14 mouse cellular contexts compared by ENCODE assay signal in the genomic region with DNA sequence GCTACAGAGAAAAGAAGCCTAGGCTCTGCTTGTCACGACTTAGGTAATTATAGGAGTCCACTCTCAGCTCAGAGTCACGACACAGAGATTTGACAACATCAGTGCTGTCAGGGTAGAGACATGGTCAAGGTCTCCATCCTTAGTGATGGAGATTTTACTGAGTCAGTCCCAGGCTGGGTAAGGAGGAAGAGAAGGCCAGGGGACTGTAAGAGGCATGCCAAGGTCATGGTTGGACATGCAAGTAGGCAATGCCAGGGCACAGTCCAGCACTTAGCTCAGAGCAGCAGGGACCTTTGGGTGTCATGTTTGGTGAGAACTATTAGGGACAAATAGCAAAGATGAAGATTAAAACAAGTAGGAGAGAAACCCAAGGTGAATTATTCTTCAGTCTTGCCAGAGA.
A peak's percentile ranks its signal among the peaks of the same experiment; 100 is the strongest.
DNase-seq lines count a peak whose midpoint lies in the region.
"Had no signal": no experiment of that assay in that cellular context is flagged by ENCODE, and none has a peak within 500 bp of the region (broad histone marks: within the 10 kb centered on the region; RNA-seq: fewer than 3 reads in every experiment).

No protein-coding gene starts in this region.

- peak; percentile 63 to 85 for DNase-seq in adrenal gland, adult (ENCODE audit: inconsistent age in 2 of 2, low spot score in 1 of 2)
- no peak for DNase-seq in adrenal gland, postnatal 4 days (ENCODE audit: low spot score in 2 of 2)
- peak; percentile 62 for DNase-seq in adrenal gland, adult 8-10 months
- DNase-seq in adrenal gland, adult 18-20 months (ENCODE audit: low spot score in 2 of 2), result no peak
- peak; percentile 29 to 38 for DNase-seq in adrenal gland, postnatal 36 days
- DNase-seq in neural tube, embryonic 10.5 days (ENCODE audit: extremely low spot score, low spot score), result no peak
- DNase-seq: B cell, adult 2 months; cerebellum, adult 11 months; cerebellum, adult 18-20 months; cerebellum, adult 8-10 months; cerebellum, adult 9-11 months; cerebellum, postnatal 14 days; cerebellum, postnatal 36 days; embryo, embryonic 11 days had no signal

Comparison
In these comparisons a context has a peak if more than half of its experiments do, and no peak if none do; other contexts are left out.
1. DNase-seq: peak in adrenal gland, adult (2 of 2), adrenal gland, adult 8-10 months (single experiment) and adrenal gland, postnatal 36 days (2 of 2); none in adrenal gland, postnatal 4 days (0 of 2), adrenal gland, adult 18-20 months (0 of 2) and neural tube, embryonic 10.5 days (single experiment).